Mouse (Mus musculus): Measurements from ENCODE around the gene Zbed5. TPM values are rescaled to one million over a fixed set of nuclear protein-coding genes. Genes with fewer than 3 reads are reported as not detected.
"Not testable (repeated sequence)": the region's sequence is repeated elsewhere in the genome, so short reads cannot be mapped to it uniquely, and the experiment has no call there.

Gene Zbed5
- polyA plus RNA-seq, 1 experiment: 0.61 TPM

GRCm38 (mm10) chr5:129909147-129909546, 13.6 kb downstream of the Zbed5 start:
- no peaks in the 10 kb centered on the region for H3K27me3 ChIP-seq (replicated peaks; ENCODE audit: control insufficient read depth, insufficient read depth, low read length)
- no peak for DNase-seq
- no peak for TF ChIP-seq POLR2A (IDR thresholded peaks at IDR 0.05; ENCODE audit: low read depth, low read length)
- no peak overlapping the region for H3K27ac ChIP-seq (ENCODE audit: insufficient read depth, low read depth, low read length)
- no peaks in the 10 kb centered on the region; the same call in 1 of the 2 replicates for H3K4me1 ChIP-seq (ENCODE audit: control insufficient read depth, insufficient read depth, low read length)
- WGBS: 74% methylated on average over 9 of the region's 9 CpGs
- no peaks in the 10 kb centered on the region for H3K36me3 ChIP-seq (ENCODE audit: control insufficient read depth, insufficient read depth, low read length)
- no peak overlapping the region; the same call in 1 of the 2 replicates for H3K4me3 ChIP-seq (ENCODE audit: insufficient read depth, low read depth, low read length)

GRCm38 (mm10) chr5:129909591-129909990, 14.1 kb downstream of the Zbed5 start:
- no peak for DNase-seq
- H3K27ac ChIP-seq (ENCODE audit: insufficient read depth, low read depth, low read length): no peak overlapping the region
- WGBS: 76% methylated on average over 7 of the region's 7 CpGs
- TF ChIP-seq CTCF (conservative IDR thresholded peaks at IDR 0.05; ENCODE audit: insufficient read depth, insufficient read length, low read depth, low read length): no peak
- no peaks in the 10 kb centered on the region for H3K36me3 ChIP-seq (ENCODE audit: control insufficient read depth, insufficient read depth, low read length)
- H3K27me3 ChIP-seq (replicated peaks; ENCODE audit: control insufficient read depth, insufficient read depth, low read length): no peaks in the 10 kb centered on the region
- H3K4me1 ChIP-seq (ENCODE audit: control insufficient read depth, insufficient read depth, low read length): no peaks in the 10 kb centered on the region; the same call in 1 of the 2 replicates
- no peak overlapping the region for H3K4me3 ChIP-seq (ENCODE audit: insufficient read depth, low read depth, low read length)

- peak; percentile 39 for DNase-seq
- WGBS: 37% methylated on average over 2 of the region's 2 CpGs
These were observed 18.5 kb downstream of the Zbed5 start for GRCm38 (mm10) chr5:129914024-129914423.

GRCm38 (mm10) chr5:129915491-129915890, 20.0 kb downstream of the Zbed5 start:
- not testable (repeated sequence) for H3K27ac ChIP-seq (ENCODE audit: insufficient read depth, low read depth, low read length); DNase-seq; H3K36me3 ChIP-seq (ENCODE audit: control insufficient read depth, insufficient read depth, low read length); H3K27me3 ChIP-seq (replicated peaks; ENCODE audit: control insufficient read depth, insufficient read depth, low read length); H3K4me3 ChIP-seq (ENCODE audit: insufficient read depth, low read depth, low read length); H3K4me1 ChIP-seq (ENCODE audit: control insufficient read depth, insufficient read depth, low read length)
- 82% methylated on average over 11 of the region's 11 CpGs for WGBS

More at GRCm38 (mm10) chr5:129914024-129914423, 18.5 kb downstream of the Zbed5 start:
- H3K27ac ChIP-seq (ENCODE audit: insufficient read depth, low read depth, low read length): no peak overlapping the region
- no peaks in the 10 kb centered on the region for H3K27me3 ChIP-seq (replicated peaks; ENCODE audit: control insufficient read depth, insufficient read depth, low read length)
- no peak for TF ChIP-seq POLR2A (IDR thresholded peaks at IDR 0.05; ENCODE audit: low read depth, low read length)
- peak; percentile 76 for TF ChIP-seq CTCF (conservative IDR thresholded peaks at IDR 0.05; ENCODE audit: insufficient read depth, insufficient read length, low read depth, low read length)
- no peak overlapping the region for H3K4me3 ChIP-seq (ENCODE audit: insufficient read depth, low read depth, low read length)
- H3K36me3 ChIP-seq (ENCODE audit: control insufficient read depth, insufficient read depth, low read length): no peaks in the 10 kb centered on the region
- H3K4me1 ChIP-seq (ENCODE audit: control insufficient read depth, insufficient read depth, low read length): no peaks in the 10 kb centered on the region; the same call in 1 of the 2 replicates

- Histone ChIP-seq H3K36me3 (ENCODE audit: control insufficient read depth, insufficient read depth, low read length) (no peaks in the 10 kb centered on the region), H3K27ac (ENCODE audit: insufficient read depth, low read depth, low read length) (no peak overlapping the region), H3K4me3 (ENCODE audit: insufficient read depth, low read depth, low read length) (no peak overlapping the region), H3K27me3 (replicated peaks; ENCODE audit: control insufficient read depth, insufficient read depth, low read length) (no peaks in the 10 kb centered on the region), H3K4me1 (ENCODE audit: control insufficient read depth, insufficient read depth, low read length) (no peaks in the 10 kb centered on the region)
- 91% methylated on average over 24 of the region's 24 CpGs for WGBS
- no peak for DNase-seq
- TF ChIP-seq CTCF (conservative IDR thresholded peaks at IDR 0.05; ENCODE audit: insufficient read depth, insufficient read length, low read depth, low read length) (no peak), POLR2A (IDR thresholded peaks at IDR 0.05; ENCODE audit: low read depth, low read length) (no peak)
These were observed 22.6 kb downstream of the Zbed5 start for GRCm38 (mm10) chr5:129918065-129918651.

GRCm38 (mm10) chr5:129918752-129919151, 23.2 kb downstream of the Zbed5 start:
- H3K27ac ChIP-seq (ENCODE audit: insufficient read depth, low read depth, low read length): no peak overlapping the region
- H3K27me3 ChIP-seq (replicated peaks; ENCODE audit: control insufficient read depth, insufficient read depth, low read length): no peaks in the 10 kb centered on the region
- WGBS: 68% methylated on average over 9 of the region's 9 CpGs
- no peaks in the 10 kb centered on the region for H3K4me1 ChIP-seq (ENCODE audit: control insufficient read depth, insufficient read depth, low read length)
- no peaks in the 10 kb centered on the region for H3K36me3 ChIP-seq (ENCODE audit: control insufficient read depth, insufficient read depth, low read length)
- no peak for DNase-seq
- TF ChIP-seq POLR2A (IDR thresholded peaks at IDR 0.05; ENCODE audit: low read depth, low read length) (no peak), CTCF (conservative IDR thresholded peaks at IDR 0.05; ENCODE audit: insufficient read depth, insufficient read length, low read depth, low read length) (peak; percentile 28; the same call in 1 of the 2 replicates)
- no peak overlapping the region for H3K4me3 ChIP-seq (ENCODE audit: insufficient read depth, low read depth, low read length)

- H3K27ac ChIP-seq (ENCODE audit: insufficient read depth, low read depth, low read length): no peak overlapping the region
- H3K4me1 ChIP-seq (ENCODE audit: control insufficient read depth, insufficient read depth, low read length): no peaks in the 10 kb centered on the region
- no peaks in the 10 kb centered on the region for H3K36me3 ChIP-seq (ENCODE audit: control insufficient read depth, insufficient read depth, low read length)
- DNase-seq: no peak
- 63% methylated on average over 8 of the region's 8 CpGs for WGBS
- no peak overlapping the region for H3K4me3 ChIP-seq (ENCODE audit: insufficient read depth, low read depth, low read length)
- no peaks in the 10 kb centered on the region for H3K27me3 ChIP-seq (replicated peaks; ENCODE audit: control insufficient read depth, insufficient read depth, low read length)
- TF ChIP-seq POLR2A (IDR thresholded peaks at IDR 0.05; ENCODE audit: low read depth, low read length) (no peak), CTCF (conservative IDR thresholded peaks at IDR 0.05; ENCODE audit: insufficient read depth, insufficient read length, low read depth, low read length) (no peak)
These were observed 23.8 kb downstream of the Zbed5 start for GRCm38 (mm10) chr5:129919320-129919719.

Measured in kidney, adult 2 months (tissue).